Mouse (Mus musculus): ENCODE results near the gene Calm4. TPM values are rescaled to one million over a fixed set of nuclear protein-coding genes. Genes with fewer than 3 reads are reported as not detected.

Gene Calm4
- total and polyA plus RNA-seq, 2 experiments: not detected

GRCm38 (mm10) chr13:3862922-3863580 lies 25.5 kb downstream of the Calm4 start:
- H3K27ac ChIP-seq (replicated peaks; ENCODE audit: insufficient read depth, low read depth, low read length): no peak overlapping the region
- no peak overlapping the region for H3K9ac ChIP-seq (ENCODE audit: low read depth, low read length)
- H3K4me1 ChIP-seq (ENCODE audit: control insufficient read depth, insufficient read depth, low read length): no peaks in the 10 kb centered on the region

GRCm38 (mm10) chr13:3865648-3866354 lies 28.2 kb downstream of the Calm4 start:
- H3K9ac ChIP-seq (ENCODE audit: low read depth, low read length): no peak overlapping the region
- 70% methylated on average over 14 of the region's 14 CpGs for WGBS
- H3K79me2 ChIP-seq (ENCODE audit: control insufficient read depth, insufficient read depth, low read length): no peaks in the 10 kb centered on the region
- DNase-seq (ENCODE audit: extremely low read depth, low read depth, low spot score): no peak
- no peaks in the 10 kb centered on the region for H3K27me3 ChIP-seq (ENCODE audit: control insufficient read depth, insufficient read depth, low read length)
- no peaks in the 10 kb centered on the region for H3K4me1 ChIP-seq (ENCODE audit: control insufficient read depth, insufficient read depth, low read length)
- H3K27ac ChIP-seq (replicated peaks; ENCODE audit: insufficient read depth, low read depth, low read length): no peak overlapping the region
- no peak overlapping the region for H3K4me3 ChIP-seq (ENCODE audit: insufficient read depth, low read depth, low read length)
- TF ChIP-seq CTCF (IDR thresholded peaks at IDR 0.05; ENCODE audit: low read depth, low read length) (no peak), POLR2A (IDR thresholded peaks at IDR 0.05; ENCODE audit: extremely low read depth, insufficient read depth, low read length) (no peak)
- H3K36me3 ChIP-seq (ENCODE audit: control insufficient read depth, insufficient read depth, low read length): no peaks in the 10 kb centered on the region

More at GRCm38 (mm10) chr13:3862922-3863580, 25.5 kb downstream of the Calm4 start:
- H3K79me2 ChIP-seq (ENCODE audit: control insufficient read depth, insufficient read depth, low read length): no peaks in the 10 kb centered on the region
- H3K27me3 ChIP-seq (ENCODE audit: control insufficient read depth, insufficient read depth, low read length): no peaks in the 10 kb centered on the region
- 95% methylated on average over 10 of the region's 10 CpGs for whole genome bisulfite sequencing
- no peak for DNase-seq (ENCODE audit: extremely low read depth, low read depth, low spot score)
- no peaks in the 10 kb centered on the region for H3K36me3 ChIP-seq (ENCODE audit: control insufficient read depth, insufficient read depth, low read length)
- no peak for TF ChIP-seq POLR2A (IDR thresholded peaks at IDR 0.05; ENCODE audit: extremely low read depth, insufficient read depth, low read length)
- TF ChIP-seq CTCF (IDR thresholded peaks at IDR 0.05; ENCODE audit: low read depth, low read length): no peak
- H3K4me3 ChIP-seq (ENCODE audit: insufficient read depth, low read depth, low read length): no peak overlapping the region

- 86% methylated on average over 8 of the region's 8 CpGs for WGBS
Observed at GRCm38 (mm10) chr13:3866355-3867052, 28.9 kb downstream of the Calm4 start.

GRCm38 (mm10) chr13:3867158-3867557 lies 29.6 kb downstream of the Calm4 start:
- Histone ChIP-seq H3K4me3 (ENCODE audit: insufficient read depth, low read depth, low read length) (no peak overlapping the region), H3K27me3 (ENCODE audit: control insufficient read depth, insufficient read depth, low read length) (no peaks in the 10 kb centered on the region), H3K9ac (ENCODE audit: low read depth, low read length) (no peak overlapping the region), H3K27ac (replicated peaks; ENCODE audit: insufficient read depth, low read depth, low read length) (no peak overlapping the region), H3K79me2 (ENCODE audit: control insufficient read depth, insufficient read depth, low read length) (no peaks in the 10 kb centered on the region), H3K4me1 (ENCODE audit: control insufficient read depth, insufficient read depth, low read length) (no peaks in the 10 kb centered on the region), H3K36me3 (ENCODE audit: control insufficient read depth, insufficient read depth, low read length) (no peaks in the 10 kb centered on the region)
- no peak for TF ChIP-seq CTCF (IDR thresholded peaks at IDR 0.05; ENCODE audit: low read depth, low read length)
- no peak for TF ChIP-seq POLR2A (IDR thresholded peaks at IDR 0.05; ENCODE audit: extremely low read depth, insufficient read depth, low read length)
- DNase-seq (ENCODE audit: extremely low read depth, low read depth, low spot score): no peak
- WGBS: 91% methylated on average over 6 of the region's 6 CpGs

More at GRCm38 (mm10) chr13:3866355-3867052, 28.9 kb downstream of the Calm4 start:
- TF ChIP-seq CTCF (IDR thresholded peaks at IDR 0.05; ENCODE audit: low read depth, low read length) (no peak), POLR2A (IDR thresholded peaks at IDR 0.05; ENCODE audit: extremely low read depth, insufficient read depth, low read length) (no peak)
- no peaks in the 10 kb centered on the region for H3K79me2 ChIP-seq (ENCODE audit: control insufficient read depth, insufficient read depth, low read length)
- no peak overlapping the region for H3K9ac ChIP-seq (ENCODE audit: low read depth, low read length)
- no peak for DNase-seq (ENCODE audit: extremely low read depth, low read depth, low spot score)
- H3K36me3 ChIP-seq (ENCODE audit: control insufficient read depth, insufficient read depth, low read length): no peaks in the 10 kb centered on the region
- no peaks in the 10 kb centered on the region for H3K27me3 ChIP-seq (ENCODE audit: control insufficient read depth, insufficient read depth, low read length)
- H3K4me3 ChIP-seq (ENCODE audit: insufficient read depth, low read depth, low read length): no peak overlapping the region
- H3K4me1 ChIP-seq (ENCODE audit: control insufficient read depth, insufficient read depth, low read length): no peaks in the 10 kb centered on the region
- no peak overlapping the region for H3K27ac ChIP-seq (replicated peaks; ENCODE audit: insufficient read depth, low read depth, low read length)

GRCm38 (mm10) chr13:3869901-3870300 lies 32.3 kb downstream of the Calm4 start:
- DNase-seq (ENCODE audit: extremely low read depth, low read depth, low spot score): no peak
- H3K79me2 ChIP-seq (ENCODE audit: control insufficient read depth, insufficient read depth, low read length): no peaks in the 10 kb centered on the region
- TF ChIP-seq POLR2A (IDR thresholded peaks at IDR 0.05; ENCODE audit: extremely low read depth, insufficient read depth, low read length): no peak
- TF ChIP-seq CTCF (IDR thresholded peaks at IDR 0.05; ENCODE audit: low read depth, low read length): no peak
- H3K36me3 ChIP-seq (ENCODE audit: control insufficient read depth, insufficient read depth, low read length): no peaks in the 10 kb centered on the region
- H3K27ac ChIP-seq (replicated peaks; ENCODE audit: insufficient read depth, low read depth, low read length): no peak overlapping the region
- H3K4me1 ChIP-seq (ENCODE audit: control insufficient read depth, insufficient read depth, low read length): no peaks in the 10 kb centered on the region
- H3K4me3 ChIP-seq (ENCODE audit: insufficient read depth, low read depth, low read length): no peak overlapping the region
- H3K27me3 ChIP-seq (ENCODE audit: control insufficient read depth, insufficient read depth, low read length): no peaks in the 10 kb centered on the region
- H3K9ac ChIP-seq (ENCODE audit: low read depth, low read length): no peak overlapping the region

All from liver, adult 2 months (tissue).